Mouse (Mus musculus) spleen, adult 2 months (tissue): Measurements from ENCODE around the gene Prdm15.

Source experiments
- CTCF ChIP-seq: fragments of 200-500 bp; IDR thresholded peaks from 2 replicates; pipeline ENCODE4 v1.5.1; 2011; ENCODE audit warnings: mild to moderate bottlenecking, inconsistent platforms; ENCODE audit not compliant: insufficient read depth, insufficient read length, insufficient replicate concordance; ENCODE audit errors: extremely low read depth
- POLR2A ChIP-seq: fragments of 200-500 bp; IDR thresholded peaks from 2 replicates; pipeline ENCODE4 v1.6.1; 2011; ENCODE audit warnings: low read depth, low read length, inconsistent platforms

- TF ChIP-seq CTCF (peak; percentile 56; the same call in 1 of the 2 replicates), POLR2A (no peak)
These were observed 46.7 kb downstream of the Prdm15 start for GRCm38 (mm10) chr16:97804680-97805547.
